Mouse (Mus musculus) G1E-ER4 (cell line): ENCODE measurements around the gene Cdh6. TPM values are rescaled to one million over a fixed set of nuclear protein-coding genes. Genes with fewer than 3 reads are reported as not detected.

Experiments
- GATA1 ChIP-seq: IDR thresholded peaks from one replicate; pipeline ENCODE4 v1.8.0; 2012; ENCODE audit warnings: low read length, inconsistent platforms
- polyA plus RNA-seq: library from polyadenylated mRNA; stranded (reverse); fragments of >175 nt; gene quantifications from 2 replicates; pipeline ENCODE4 v1.2.3, GENCODE M21; 2012

The Cdh6 gene
- not detected in 2 replicates for polyA plus RNA-seq

DNA sequence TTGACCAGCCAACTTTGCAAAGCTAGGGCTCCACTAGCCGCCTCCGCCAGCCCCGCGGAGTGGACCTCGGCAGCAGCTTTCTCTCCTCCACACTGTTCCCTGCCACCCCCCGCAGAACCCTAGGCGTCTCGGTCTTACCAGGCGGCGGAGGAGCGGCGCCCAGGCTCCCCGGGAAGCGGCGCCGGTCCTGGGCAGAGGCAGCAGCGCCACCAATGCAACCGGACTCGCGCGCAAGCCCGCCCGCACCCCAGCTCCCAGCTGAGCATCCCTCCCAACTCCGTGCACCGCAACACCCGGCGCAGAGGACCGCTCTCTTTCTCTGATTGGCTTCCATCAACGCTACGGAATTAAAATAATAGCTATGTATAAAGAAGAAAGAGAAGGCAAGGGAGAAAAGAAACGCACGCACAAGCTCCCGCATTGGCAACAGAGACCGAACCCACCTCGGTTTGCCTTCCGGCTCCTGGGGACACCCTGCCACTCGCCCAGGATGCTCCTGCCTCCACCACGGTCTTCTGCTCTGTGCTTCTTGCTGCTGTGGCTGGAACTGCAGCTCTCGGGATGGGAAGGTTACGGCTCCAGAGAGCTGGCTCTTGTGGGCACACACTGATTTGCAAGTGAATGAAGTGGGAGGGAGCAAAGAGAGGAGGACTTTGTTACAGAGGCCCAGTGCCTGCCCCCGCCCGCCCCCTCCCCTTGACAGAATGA lies at the start of gene Cdh6:
TSS of gene Cdh6 (minus strand) at position 605 of the 708 bp plus-strand sequence.
- TF ChIP-seq GATA1 = no peak

DNA sequence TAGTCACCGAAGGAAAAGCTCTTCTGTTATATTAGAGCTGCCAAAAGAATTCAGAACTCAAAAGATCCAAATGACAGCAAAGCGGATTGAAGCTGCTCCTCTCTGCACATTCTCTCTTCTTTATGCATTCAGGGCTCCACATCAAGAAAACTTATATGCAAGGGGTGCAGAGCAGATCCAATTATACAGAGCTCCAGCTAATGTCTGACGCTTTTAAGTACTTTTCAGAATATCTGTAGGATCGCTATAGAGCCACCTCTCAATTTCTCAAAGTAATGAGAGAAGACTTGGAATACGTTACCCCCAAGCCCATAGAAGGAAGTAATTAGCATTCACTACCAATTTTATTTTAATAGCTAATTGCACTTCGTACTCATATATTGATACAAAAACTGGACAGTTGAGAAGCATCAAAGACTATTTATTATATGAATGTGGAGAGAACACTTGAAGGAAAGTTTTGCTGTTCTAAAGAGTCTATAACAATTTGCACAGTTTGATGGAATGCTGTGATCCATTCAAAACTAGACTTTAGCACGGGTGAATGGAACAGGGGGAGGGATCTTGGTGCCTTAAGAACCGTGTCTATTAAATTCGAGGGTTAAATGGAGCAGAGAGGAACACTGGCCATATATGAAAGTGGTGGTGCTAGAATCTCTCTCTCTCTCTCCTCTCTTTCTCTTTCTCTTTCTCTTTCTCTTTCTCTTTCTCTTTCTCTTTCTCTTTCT lies 46.4 kb upstream of the Cdh6 start:
- no peak for TF ChIP-seq GATA1

DNA sequence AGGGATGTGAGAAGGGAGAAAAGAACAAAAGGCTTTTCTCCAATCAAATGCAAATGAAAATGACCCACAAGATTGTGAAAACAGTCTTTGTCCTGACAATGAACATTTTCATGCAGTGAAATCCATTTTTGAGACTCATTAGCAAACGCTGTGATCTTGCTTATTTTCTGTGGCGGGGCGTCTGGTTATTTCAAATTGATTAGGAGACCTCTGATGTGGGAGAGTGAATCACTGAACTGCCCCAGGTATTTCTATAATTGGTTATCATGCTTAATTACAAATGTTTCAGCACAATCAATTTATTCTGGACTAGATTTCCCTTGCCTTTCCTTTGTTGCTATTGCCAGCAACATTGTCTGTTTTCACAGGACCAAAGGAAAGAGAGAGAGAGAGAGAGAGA lies 44.3 kb upstream of the Cdh6 start:
- no peak for TF ChIP-seq GATA1

- no peak for TF ChIP-seq GATA1
Observed at GRCm38 (mm10) chr15:13217161-13217560, 43.7 kb upstream of the Cdh6 start.

DNA sequence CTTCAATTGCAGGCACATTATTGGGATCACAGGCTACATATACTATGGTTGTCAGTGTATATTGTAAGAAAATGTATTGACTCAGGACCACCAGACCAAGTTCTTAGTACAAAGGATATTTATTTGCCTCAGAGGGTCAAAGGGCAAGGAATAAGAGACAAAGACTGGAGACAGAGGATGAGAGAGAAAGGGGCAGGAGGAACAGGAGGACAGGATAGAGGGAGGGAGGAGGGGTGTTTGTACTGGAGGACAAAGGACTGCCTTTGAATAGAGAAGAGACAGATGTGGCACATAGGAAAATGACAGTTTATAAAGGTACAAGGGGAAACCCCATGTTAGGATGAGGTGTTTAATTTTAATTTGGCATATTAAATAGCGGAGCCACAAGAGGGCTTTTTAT lies 39.5 kb upstream of the Cdh6 start:
- no peak for TF ChIP-seq GATA1

DNA sequence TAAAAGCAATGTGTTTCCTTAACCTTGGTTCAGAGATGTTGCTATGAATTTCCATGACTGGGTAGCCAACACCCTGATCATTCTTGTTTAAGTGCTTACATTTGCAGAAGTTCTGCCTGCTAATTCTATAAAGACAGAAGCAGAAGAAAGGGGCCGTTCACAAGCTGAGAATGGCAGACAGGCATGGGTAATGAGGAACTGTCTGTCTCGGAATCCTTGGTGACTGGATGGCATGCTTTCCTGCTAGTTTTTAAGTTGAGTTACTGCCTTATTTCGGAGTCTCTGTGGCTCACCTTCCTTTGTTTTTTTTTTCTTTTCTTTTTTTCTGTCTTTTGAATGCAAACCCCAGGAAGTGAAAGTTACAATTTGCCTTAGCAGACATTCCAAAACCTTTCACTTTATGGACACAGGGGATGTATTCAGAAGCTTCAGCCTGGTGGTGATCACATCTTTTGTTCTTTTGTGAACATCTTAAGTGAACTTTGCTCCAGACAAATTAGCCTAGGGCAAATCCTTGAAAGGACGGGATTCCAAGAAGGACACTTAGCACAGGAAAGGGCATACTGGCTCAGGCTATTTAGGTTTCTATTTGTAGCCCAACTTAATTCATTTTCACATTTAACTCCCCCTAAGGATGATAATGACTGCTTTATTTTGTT lies 38.7 kb upstream of the Cdh6 start:
- TF ChIP-seq GATA1 = no peak

- TF ChIP-seq GATA1 = no peak
Observed at GRCm38 (mm10) chr15:13210186-13210585, 36.7 kb upstream of the Cdh6 start.

- no peak for TF ChIP-seq GATA1
Observed at GRCm38 (mm10) chr15:13208716-13209115, 35.2 kb upstream of the Cdh6 start.

DNA sequence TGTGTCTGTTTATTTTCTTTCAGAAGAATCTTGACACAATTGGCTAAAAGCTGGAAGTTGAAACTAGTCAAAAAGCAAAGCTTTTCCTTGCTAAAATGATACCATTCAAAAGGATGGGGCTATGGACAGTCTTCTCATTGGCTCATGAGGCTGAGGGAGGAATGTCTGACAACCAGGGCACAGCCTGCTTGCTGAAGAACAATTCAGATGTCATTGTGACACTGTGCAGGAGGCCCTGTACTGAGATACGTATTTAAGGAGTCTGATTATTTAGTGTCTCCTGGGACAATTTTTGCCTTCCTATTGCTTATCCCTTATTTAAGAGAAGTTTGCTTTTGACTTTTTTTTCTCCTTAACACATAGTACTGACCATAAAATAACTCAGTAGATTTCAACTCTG lies 22.8 kb upstream of the Cdh6 start:
- TF ChIP-seq GATA1 = no peak

- no peak for TF ChIP-seq GATA1
Observed at GRCm38 (mm10) chr15:13194048-13194447, 20.6 kb upstream of the Cdh6 start.

- no peak for TF ChIP-seq GATA1
Observed at GRCm38 (mm10) chr15:13193076-13193475, 19.6 kb upstream of the Cdh6 start.

- no peak for TF ChIP-seq GATA1
Observed at GRCm38 (mm10) chr15:13183661-13184060, 10.2 kb upstream of the Cdh6 start.

- no peak for TF ChIP-seq GATA1
Observed at GRCm38 (mm10) chr15:13181430-13181829, 8.0 kb upstream of the Cdh6 start.

DNA sequence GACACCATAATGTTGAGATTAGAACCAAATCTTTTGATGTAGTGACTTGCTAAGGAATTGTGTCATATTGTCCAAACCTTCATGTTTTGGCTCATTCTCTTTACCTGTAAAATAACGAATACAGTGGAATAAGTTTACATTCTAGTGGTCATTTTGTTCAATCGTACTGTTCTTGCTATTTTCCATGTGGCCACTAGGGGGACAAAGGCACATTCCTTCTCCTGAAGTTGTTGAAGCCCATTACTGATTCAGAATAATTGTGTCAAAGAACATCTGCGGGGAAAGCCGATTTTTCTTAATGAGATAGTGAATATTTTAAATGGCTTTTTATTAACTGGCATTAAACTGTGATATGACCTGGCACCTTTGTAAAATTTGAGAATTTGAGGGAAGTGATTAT lies 7.5 kb upstream of the Cdh6 start:
- TF ChIP-seq GATA1 = no peak

DNA sequence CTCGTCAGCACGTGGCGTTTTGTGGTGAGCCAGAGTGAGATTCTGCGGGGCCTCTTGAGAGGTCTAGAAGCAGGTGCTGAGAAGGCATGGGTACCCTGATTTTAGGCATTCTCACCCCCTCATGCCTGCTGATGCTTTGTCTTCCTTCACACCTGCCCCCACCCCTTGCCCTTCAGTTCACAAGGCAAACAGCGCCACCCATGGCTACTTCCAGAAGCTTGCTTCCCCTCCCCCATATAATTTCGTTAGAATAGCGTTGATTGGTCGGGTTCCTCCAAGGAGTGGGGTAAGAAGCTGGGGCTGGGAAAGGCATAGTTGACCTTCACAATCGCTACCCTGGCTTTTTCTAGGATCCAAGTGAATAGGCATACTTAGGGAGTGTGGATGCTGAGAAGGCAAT lies 2.5 kb upstream of the Cdh6 start:
- TF ChIP-seq GATA1 = no peak

GRCm38 (mm10) chr15:13174618-13174980 lies 1.1 kb upstream of the Cdh6 start:
- TF ChIP-seq GATA1 = no peak
